9 mouse cellular contexts compared by ENCODE assay signal in genomic region chr7:89126063-89126882, GRCm38 (mm10).
DNase-seq lines count a peak whose midpoint lies in the region; ATAC-seq and TF ChIP-seq lines count a peak whose summit lies in the region.
"Had no signal": no experiment of that assay in that cellular context is flagged by ENCODE, and none has a peak within 500 bp of the region (broad histone marks: within the 10 kb centered on the region; RNA-seq: fewer than 3 reads in every experiment).

No protein-coding gene starts in this region.

- DNase-seq in adrenal gland, postnatal 4 days (ENCODE audit: low spot score in 2 of 2) = peak; percentile 6 to 15
- peak; percentile 51 for DNase-seq in embryonic facial prominence, embryonic 14.5 days (ENCODE audit: low spot score)
- peak; percentile 76 for DNase-seq in kidney, postnatal 0 days (ENCODE audit: low spot score)
- DNase-seq in liver, postnatal 0 days = peak; percentile 65
- DNase-seq in testis, postnatal 10 days (ENCODE audit: low spot score) = peak; percentile 66

- H3K9me3 ChIP-seq in E14TG2a.4 (ENCODE audit: low read length) = no peaks in the 10 kb centered on the region
- no peaks in the 10 kb centered on the region for H3K9me3 ChIP-seq in embryonic facial prominence, embryonic 14.5 days (ENCODE audit: control insufficient read depth, low read length)
- H3K9me3 ChIP-seq in heart, embryonic 12.5 days (replicated peaks) = no peaks in the 10 kb centered on the region
- H3K9me3 ChIP-seq in kidney, postnatal 0 days (replicated peaks; ENCODE audit: low read length) = no peaks in the 10 kb centered on the region
- no peaks in the 10 kb centered on the region for H3K9me3 ChIP-seq in liver, postnatal 0 days (ENCODE audit: low read length)
- no peaks in the 10 kb centered on the region for H3K9me3 ChIP-seq in neural tube, embryonic 14.5 days (ENCODE audit: control insufficient read depth, low read length)
- H3K9me3 ChIP-seq: heart, embryonic 13.5 days had no signal

- no peaks in the 10 kb centered on the region for H3K4me1 ChIP-seq in E14TG2a.4 (replicated peaks; ENCODE audit: low read depth, low read length)
- H3K4me1 ChIP-seq in embryonic facial prominence, embryonic 14.5 days (ENCODE audit: control insufficient read depth, insufficient read depth, low read length) = no peaks in the 10 kb centered on the region
- H3K4me1 ChIP-seq in heart, embryonic 12.5 days (replicated peaks) = no peaks in the 10 kb centered on the region
- no peaks in the 10 kb centered on the region for H3K4me1 ChIP-seq in kidney, postnatal 0 days (replicated peaks; ENCODE audit: insufficient read depth, low read length)
- H3K4me1 ChIP-seq in liver, postnatal 0 days (ENCODE audit: insufficient read depth) = no peaks in the 10 kb centered on the region
- no peaks in the 10 kb centered on the region for H3K4me1 ChIP-seq in neural tube, embryonic 14.5 days (ENCODE audit: control insufficient read depth, insufficient read depth, low read length)
- H3K4me1 ChIP-seq: heart, embryonic 13.5 days had no signal

- WGBS in embryonic facial prominence, embryonic 14.5 days = 55% methylated on average over 7 of the region's 7 CpGs
- WGBS in heart, embryonic 12.5 days = 56% methylated on average over 7 of the region's 7 CpGs
- 56% methylated on average over 7 of the region's 7 CpGs for WGBS in kidney, postnatal 0 days
- 50% methylated on average over 7 of the region's 7 CpGs for WGBS in liver, postnatal 0 days (ENCODE audit: insufficient replicate concordance)
- 64% methylated on average over 7 of the region's 7 CpGs for WGBS in neural tube, embryonic 14.5 days

- H3K27me3 ChIP-seq in E14TG2a.4 (ENCODE audit: insufficient read depth, low read length) = no peaks in the 10 kb centered on the region
- H3K27me3 ChIP-seq in embryonic facial prominence, embryonic 14.5 days (replicated peaks; ENCODE audit: control insufficient read depth, insufficient read depth, low read length) = no peaks in the 10 kb centered on the region
- H3K27me3 ChIP-seq in heart, embryonic 12.5 days (replicated peaks) = no peaks in the 10 kb centered on the region
- no peaks in the 10 kb centered on the region for H3K27me3 ChIP-seq in kidney, postnatal 0 days (ENCODE audit: insufficient read depth, low read length)
- no peaks in the 10 kb centered on the region for H3K27me3 ChIP-seq in liver, postnatal 0 days (ENCODE audit: insufficient read depth, low read length)
- no peaks in the 10 kb centered on the region for H3K27me3 ChIP-seq in neural tube, embryonic 14.5 days (ENCODE audit: control insufficient read depth, insufficient read depth, low read length)
- H3K27me3 ChIP-seq: heart, embryonic 13.5 days had no signal

- no peak overlapping the region for H3K27ac ChIP-seq in embryonic facial prominence, embryonic 14.5 days (replicated peaks; ENCODE audit: low read depth, low read length)
- no peak overlapping the region for H3K27ac ChIP-seq in heart, embryonic 12.5 days (ENCODE audit: poor library complexity, severe bottlenecking)
- no peak overlapping the region for H3K27ac ChIP-seq in kidney, postnatal 0 days
- H3K27ac ChIP-seq in liver, postnatal 0 days (ENCODE audit: low read depth) = no peak overlapping the region
- H3K27ac ChIP-seq in neural tube, embryonic 14.5 days (ENCODE audit: low read depth, low read length) = no peak overlapping the region
- H3K27ac ChIP-seq: heart, embryonic 13.5 days had no signal

- no peaks in the 10 kb centered on the region for H3K36me3 ChIP-seq in E14TG2a.4 (ENCODE audit: insufficient read depth, low read length)
- no peaks in the 10 kb centered on the region for H3K36me3 ChIP-seq in embryonic facial prominence, embryonic 14.5 days (ENCODE audit: control insufficient read depth, insufficient read depth, low read length)
- H3K36me3 ChIP-seq in heart, embryonic 12.5 days = no peaks in the 10 kb centered on the region
- H3K36me3 ChIP-seq in kidney, postnatal 0 days (ENCODE audit: insufficient read depth, low read length) = no peaks in the 10 kb centered on the region
- H3K36me3 ChIP-seq in liver, postnatal 0 days (replicated peaks; ENCODE audit: insufficient read depth, low read length) = no peaks in the 10 kb centered on the region
- H3K36me3 ChIP-seq in neural tube, embryonic 14.5 days (ENCODE audit: control insufficient read depth, insufficient read depth, low read length) = no peaks in the 10 kb centered on the region
- H3K36me3 ChIP-seq: heart, embryonic 13.5 days had no signal

- peak; percentile 67 for ATAC-seq in embryonic facial prominence, embryonic 14.5 days (ENCODE audit: low read depth)
- ATAC-seq in heart, embryonic 12.5 days (ENCODE audit: insufficient number of reproducible peaks, low FRiP score) = peak; percentile 55; the same call in 1 of the 2 replicates
- ATAC-seq in kidney, postnatal 0 days (replicated peaks; ENCODE audit: low FRiP score, low read depth) = peak; percentile 90
- peak; percentile 45; the same call in 1 of the 2 replicates for ATAC-seq in liver, postnatal 0 days
- ATAC-seq in neural tube, embryonic 14.5 days (ENCODE audit: low read depth) = peak; percentile 94

- TF ChIP-seq CTCF in E14TG2a.4 (conservative IDR thresholded peaks at IDR 0.05; ENCODE audit: low read length) = peak; percentile 69
- peak; percentile 94 for TF ChIP-seq CTCF in kidney, postnatal 0 days (IDR thresholded peaks at IDR 0.05; ENCODE audit: low read depth)
- peak; percentile 90 for TF ChIP-seq CTCF in liver, postnatal 0 days (IDR thresholded peaks at IDR 0.05; ENCODE audit: low read depth)

- no peak for TF ChIP-seq EP300 in liver, postnatal 0 days (IDR thresholded peaks at IDR 0.05; ENCODE audit: low read depth)

- H3K4me3 ChIP-seq in E14TG2a.4 (replicated peaks; ENCODE audit: low read length) = no peak overlapping the region
- H3K4me3 ChIP-seq in embryonic facial prominence, embryonic 14.5 days (ENCODE audit: low read depth, low read length) = no peak overlapping the region
- H3K4me3 ChIP-seq in heart, embryonic 12.5 days = no peak overlapping the region
- H3K4me3 ChIP-seq in kidney, postnatal 0 days (replicated peaks; ENCODE audit: low read depth, low read length) = no peak overlapping the region
- H3K4me3 ChIP-seq in liver, postnatal 0 days (ENCODE audit: low read depth, low read length) = no peak overlapping the region
- H3K4me3 ChIP-seq in neural tube, embryonic 14.5 days (ENCODE audit: low read depth, low read length) = no peak overlapping the region
- H3K4me3 ChIP-seq: heart, embryonic 13.5 days had no signal

- no peak overlapping the region for H3K4me2 ChIP-seq in embryonic facial prominence, embryonic 14.5 days (ENCODE audit: low read depth, low read length)
- H3K4me2 ChIP-seq in heart, embryonic 12.5 days = no peak overlapping the region
- H3K4me2 ChIP-seq in kidney, postnatal 0 days (ENCODE audit: low read length) = no peak overlapping the region
- H3K4me2 ChIP-seq in liver, postnatal 0 days (ENCODE audit: low read depth, low read length) = no peak overlapping the region
- no peak overlapping the region for H3K4me2 ChIP-seq in neural tube, embryonic 14.5 days (ENCODE audit: low read depth, low read length)
- H3K4me2 ChIP-seq: heart, embryonic 13.5 days had no signal

- no peak overlapping the region for H3K9ac ChIP-seq in embryonic facial prominence, embryonic 14.5 days (ENCODE audit: low read depth, low read length)
- H3K9ac ChIP-seq in heart, embryonic 12.5 days = no peak overlapping the region
- H3K9ac ChIP-seq in kidney, postnatal 0 days (ENCODE audit: low read depth, low read length) = no peak overlapping the region
- H3K9ac ChIP-seq in liver, postnatal 0 days (replicated peaks) = no peak overlapping the region
- H3K9ac ChIP-seq in neural tube, embryonic 14.5 days (replicated peaks; ENCODE audit: low read depth, low read length) = no peak overlapping the region
- H3K9ac ChIP-seq: heart, embryonic 13.5 days had no signal

Comparison
In these comparisons a context has a peak if more than half of its experiments do, and no peak if none do; other contexts are left out.
1. DNase-seq: peak in every context shown above with its lines; median percentile 76 in kidney, postnatal 0 days; 66 in testis, postnatal 10 days; 65 in liver, postnatal 0 days; 51 in embryonic facial prominence, embryonic 14.5 days; 10 in adrenal gland, postnatal 4 days.